Mouse (Mus musculus): Measurements from ENCODE around the gene Cfap43.

DNA sequence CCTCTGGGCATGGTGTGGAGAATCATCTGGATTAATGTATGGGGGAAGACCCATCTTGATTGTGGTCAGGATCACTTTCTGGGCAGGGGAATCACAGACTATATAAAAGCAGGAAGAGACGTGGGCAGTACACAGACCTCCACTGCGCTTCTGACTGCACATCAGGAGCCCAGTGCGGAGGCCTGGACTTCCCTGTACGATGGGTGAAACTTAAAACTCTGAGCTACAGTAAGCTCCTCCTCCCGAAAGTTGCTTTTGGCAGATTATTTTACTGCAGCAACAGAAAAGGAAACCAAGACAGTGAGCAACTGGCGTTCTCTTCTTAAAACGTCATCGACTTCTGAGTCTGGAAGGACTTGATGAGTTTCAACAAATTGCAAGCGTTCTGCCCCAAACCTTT is 164.2 kb downstream of the Cfap43 start:
- TF ChIP-seq CTCF (IDR thresholded peaks at IDR 0.05; ENCODE audit: low read depth, low read length) (no peak), POLR2A (IDR thresholded peaks at IDR 0.05; ENCODE audit: extremely low read depth, insufficient read depth, low read length) (no peak)

Data from liver, adult 2 months (tissue).